Mouse (Mus musculus): ENCODE measurements around the gene Cideb. TPM values are rescaled to one million over a fixed set of nuclear protein-coding genes. Genes with fewer than 3 reads are reported as not detected.

Gene Cideb
- total and polyA plus RNA-seq, 3 experiments: 0.61 to 2.3 TPM; not detected in 1

DNA sequence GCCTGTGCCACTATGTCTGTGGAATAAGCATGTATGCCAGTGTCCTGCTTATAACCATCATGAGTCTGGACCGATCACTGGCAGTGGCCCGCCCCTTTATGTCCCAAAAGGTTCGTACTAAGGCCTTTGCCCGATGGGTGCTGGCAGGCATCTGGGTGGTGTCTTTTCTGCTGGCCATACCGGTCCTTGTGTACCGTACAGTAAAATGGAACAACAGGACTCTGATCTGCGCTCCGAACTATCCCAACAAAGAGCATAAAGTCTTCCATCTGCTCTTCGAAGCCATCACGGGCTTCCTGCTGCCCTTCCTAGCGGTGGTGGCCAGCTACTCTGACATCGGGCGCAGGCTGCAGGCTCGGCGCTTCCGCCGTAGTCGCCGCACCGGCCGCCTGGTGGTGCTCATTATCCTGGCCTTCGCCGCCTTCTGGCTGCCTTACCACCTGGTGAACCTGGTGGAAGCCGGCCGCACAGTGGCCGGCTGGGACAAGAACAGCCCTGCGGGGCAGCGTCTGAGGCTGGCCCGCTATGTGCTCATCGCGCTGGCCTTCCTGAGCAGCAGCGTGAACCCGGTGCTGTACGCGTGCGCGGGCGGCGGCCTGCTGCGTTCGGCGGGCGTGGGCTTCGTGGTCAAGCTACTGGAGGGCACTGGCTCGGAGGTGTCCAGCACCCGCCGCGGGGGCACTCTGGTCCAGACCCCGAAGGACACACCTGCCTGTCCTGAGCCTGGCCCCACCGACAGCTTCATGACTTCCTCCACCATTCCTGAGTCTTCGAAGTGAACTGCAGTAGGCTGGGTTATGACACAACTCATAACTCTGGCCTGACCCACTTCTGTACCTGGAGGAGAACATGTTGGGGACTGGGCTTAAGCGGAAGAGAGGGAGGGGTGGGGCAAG lies 9.5 kb upstream of the Cideb start:
- H3K36me3 ChIP-seq (replicated peaks in 1 of 2; ENCODE audit: control insufficient read depth in 1 of 2, insufficient read depth in 1 of 2, low read length in 1 of 2): no peaks in the 10 kb centered on the region
- dilution Hi-C loops (cut with MboI; ENCODE audit: extremely low pct_ligation_motif_present, extremely low pct_unique_long_range_greater_than_20kb, low sequenced_read_pairs) (no loop called here), in situ Hi-C loops (cut with MboI; ENCODE audit: low pct_ligation_motif_present, low pct_unique_long_range_greater_than_20kb, low sequenced_read_pairs) (no loop called here)
- H3K79me2 ChIP-seq (replicated peaks; ENCODE audit: control insufficient read depth, extremely low read depth, insufficient read depth, poor library complexity, severe bottlenecking): no peaks in the 10 kb centered on the region
- H3K27ac ChIP-seq (ENCODE audit: insufficient read depth, low read depth): no peak overlapping the region
- peaks cover 11% of the 10 kb centered on the region for H3K27me3 ChIP-seq (replicated peaks)
- no peak for TF ChIP-seq USF2 (conservative IDR thresholded peaks at IDR 0.05; ENCODE audit: low read depth, low read length)
- TF ChIP-seq SIN3A (IDR thresholded peaks at IDR 0.05; ENCODE audit: low read length): no peak
- no peak for TF ChIP-seq MEF2A (IDR thresholded peaks at IDR 0.05; ENCODE audit: borderline replicate concordance, low read depth, low read length)
- no peak for TF ChIP-seq PAX5 (IDR thresholded peaks at IDR 0.05; ENCODE audit: low read length)
- no peak for TF ChIP-seq E2F4 (IDR thresholded peaks at IDR 0.05; ENCODE audit: insufficient replicate concordance, low read depth, low read length)
- TF ChIP-seq CHD2 (IDR thresholded peaks at IDR 0.05; ENCODE audit: low read length): no peak
- TF ChIP-seq KAT2A (IDR thresholded peaks at IDR 0.05; ENCODE audit: insufficient replicate concordance, low read length): no peak
- TF ChIP-seq USF1 (IDR thresholded peaks at IDR 0.05; ENCODE audit: low read depth, low read length): no peak
- TF ChIP-seq EP300 (IDR thresholded peaks at IDR 0.05; ENCODE audit: low read length): no peak
- TF ChIP-seq NRF1 (IDR thresholded peaks at IDR 0.05; ENCODE audit: low read depth, low read length): no peak
- no peak for TF ChIP-seq TBP (conservative IDR thresholded peaks at IDR 0.05; ENCODE audit: low read depth, low read length)
- TF ChIP-seq MXI1 (IDR thresholded peaks at IDR 0.05; ENCODE audit: low read depth, low read length): no peak
- no peak for TF ChIP-seq SMC3 (IDR thresholded peaks at IDR 0.05; ENCODE audit: low read depth, low read length)
- TF ChIP-seq MYC (IDR thresholded peaks at IDR 0.05; ENCODE audit: low read depth, low read length): no peak
- TF ChIP-seq ELF1 (IDR thresholded peaks at IDR 0.05; ENCODE audit: low read depth, low read length): no peak
- TF ChIP-seq JUND (conservative IDR thresholded peaks at IDR 0.05; ENCODE audit: low read depth, low read length): no peak
- no peak for TF ChIP-seq JUN (IDR thresholded peaks at IDR 0.05; ENCODE audit: insufficient read depth, low read depth, low read length)
- no peak for TF ChIP-seq HCFC1 (IDR thresholded peaks at IDR 0.05; ENCODE audit: low read depth, low read length)
- no peak overlapping the region for H3K4me2 ChIP-seq (ENCODE audit: insufficient read depth, low read depth, poor library complexity, severe bottlenecking)
- peaks cover 8 to 24% of the 10 kb centered on the region in 2 experiments; a peak in 3 of 4 replicates for H3K4me1 ChIP-seq (ENCODE audit: control insufficient read depth in 1 of 2, insufficient read depth in 2 of 2)
- DNase-seq (ENCODE audit: extremely low read depth): no peak
- H3K9me3 ChIP-seq (replicated peaks; ENCODE audit: low read length): no peaks in the 10 kb centered on the region
- H3K4me3 ChIP-seq (replicated peaks in 1 of 3; ENCODE audit: low read depth in 2 of 3, low read length in 2 of 3, poor library complexity in 1 of 3): no peak overlapping the region
- H3K9ac ChIP-seq (ENCODE audit: insufficient read depth, low read depth): no peak overlapping the region

DNA sequence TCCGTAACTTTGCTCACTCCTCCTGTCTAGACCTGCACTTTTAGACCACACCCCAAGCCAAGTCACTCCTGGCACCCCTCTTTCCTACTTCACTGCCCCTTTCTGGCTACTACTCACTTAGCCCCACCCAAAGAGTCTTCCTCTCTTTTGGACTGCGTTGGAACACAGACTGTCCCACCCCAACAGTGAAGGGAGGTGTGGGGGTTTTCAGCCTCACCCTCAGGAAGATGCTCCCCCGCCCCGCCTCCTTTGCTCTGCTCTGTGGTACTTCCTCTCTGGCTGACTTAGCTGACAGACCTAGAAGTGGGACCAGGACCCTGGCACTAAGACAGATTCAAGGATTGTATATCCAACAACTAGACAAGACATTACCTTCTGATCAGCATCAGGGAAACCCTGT lies 7.4 kb upstream of the Cideb start, which contains the start of gene Ltb4r1:
TSS of gene Ltb4r1 (plus strand) at position 267 of the 400 bp plus-strand sequence.
- H3K27ac ChIP-seq (ENCODE audit: insufficient read depth, low read depth): no peak within 1 kb of the TSS; the same call in 1 of the 2 replicates
- dilution Hi-C loops (cut with MboI; ENCODE audit: extremely low pct_ligation_motif_present, extremely low pct_unique_long_range_greater_than_20kb, low sequenced_read_pairs): no loop called here

More for the DNA sequence above, 7.4 kb upstream of the Cideb start, which contains the start of gene Ltb4r1:
- Histone ChIP-seq H3K79me2 (replicated peaks; ENCODE audit: control insufficient read depth, extremely low read depth, insufficient read depth, poor library complexity, severe bottlenecking) (no peaks in the 10 kb centered on the region), H3K9ac (ENCODE audit: insufficient read depth, low read depth) (no peak within 1 kb of the TSS), H3K4me2 (ENCODE audit: insufficient read depth, low read depth, poor library complexity, severe bottlenecking) (no peak within 1 kb of the TSS), H3K4me3 (replicated peaks in 1 of 3; ENCODE audit: low read depth in 2 of 3, low read length in 2 of 3, poor library complexity in 1 of 3) (no peak within 1 kb of the TSS), H3K9me3 (replicated peaks; ENCODE audit: low read length) (no peaks in the 10 kb centered on the region), H3K27me3 (replicated peaks) (no peaks in the 10 kb centered on the region), H3K4me1 (ENCODE audit: control insufficient read depth in 1 of 2, insufficient read depth in 2 of 2) (peaks cover 8 to 24% of the 10 kb centered on the region in 2 experiments; a peak in 3 of 4 replicates), H3K36me3 (replicated peaks in 1 of 2; ENCODE audit: control insufficient read depth in 1 of 2, insufficient read depth in 1 of 2, low read length in 1 of 2) (peaks cover 0 to 7% of the 10 kb centered on the region in 2 experiments)
- TF ChIP-seq SMC3 (IDR thresholded peaks at IDR 0.05; ENCODE audit: low read depth, low read length): no peak
- TF ChIP-seq GABPA (IDR thresholded peaks at IDR 0.05; ENCODE audit: insufficient replicate concordance, low read depth, low read length): no peak
- TF ChIP-seq USF2 (conservative IDR thresholded peaks at IDR 0.05; ENCODE audit: low read depth, low read length): no peak
- TF ChIP-seq BHLHE40 (IDR thresholded peaks at IDR 0.05; ENCODE audit: low read depth, low read length): no peak
- no peak for TF ChIP-seq ZKSCAN1 (IDR thresholded peaks at IDR 0.05; ENCODE audit: borderline replicate concordance, low read depth, low read length)
- in situ Hi-C loops (cut with MboI; ENCODE audit: low pct_ligation_motif_present, low pct_unique_long_range_greater_than_20kb, low sequenced_read_pairs): no loop called here
- DNase-seq (ENCODE audit: extremely low read depth): no peak
